Mouse (Mus musculus): Measurements from ENCODE around the gene Idnk. TPM values are rescaled to one million over a fixed set of nuclear protein-coding genes. Genes with fewer than 3 reads are reported as not detected.

Gene Idnk
- total and polyA plus RNA-seq, 3 experiments: 25.5 to 45.0 (median 32.0) TPM

- Histone ChIP-seq H3K4me2 (ENCODE audit: insufficient read depth, low read depth, poor library complexity, severe bottlenecking) (no peak overlapping the region), H3K79me2 (replicated peaks; ENCODE audit: control insufficient read depth, extremely low read depth, insufficient read depth, poor library complexity, severe bottlenecking) (peaks cover 14% of the 10 kb centered on the region), H3K27me3 (replicated peaks) (no peaks in the 10 kb centered on the region), H3K36me3 (replicated peaks in 1 of 2; ENCODE audit: control insufficient read depth in 1 of 2, insufficient read depth in 1 of 2, low read length in 1 of 2) (peaks cover 41 to 82% of the 10 kb centered on the region in 2 experiments), H3K9me3 (replicated peaks; ENCODE audit: low read length) (peaks cover 9% of the 10 kb centered on the region), H3K27ac (ENCODE audit: insufficient read depth, low read depth) (no peak overlapping the region), H3K4me3 (replicated peaks in 1 of 3; ENCODE audit: low read depth in 2 of 3, low read length in 2 of 3, poor library complexity in 1 of 3) (no peak overlapping the region), H3K9ac (ENCODE audit: insufficient read depth, low read depth) (no peak overlapping the region), H3K4me1 (ENCODE audit: control insufficient read depth in 1 of 2, insufficient read depth in 2 of 2) (peaks cover 11 to 37% of the 10 kb centered on the region in 2 experiments)
- in situ Hi-C loops (cut with MboI; ENCODE audit: low pct_ligation_motif_present, low pct_unique_long_range_greater_than_20kb, low sequenced_read_pairs) (no loop called here), dilution Hi-C loops (cut with MboI; ENCODE audit: extremely low pct_ligation_motif_present, extremely low pct_unique_long_range_greater_than_20kb, low sequenced_read_pairs) (no loop called here)
- TF ChIP-seq ZMIZ1 (IDR thresholded peaks at IDR 0.05; ENCODE audit: low read depth, low read length) (no peak), MEF2A (IDR thresholded peaks at IDR 0.05; ENCODE audit: borderline replicate concordance, low read depth, low read length) (no peak)
- no peak for DNase-seq (ENCODE audit: extremely low read depth)
These were observed 35.8 kb downstream of the Idnk start for GRCm38 (mm10) chr13:58193221-58193620.

GRCm38 (mm10) chr13:58194908-58195307, 37.5 kb downstream of the Idnk start:
- TF ChIP-seq EP300 (IDR thresholded peaks at IDR 0.05; ENCODE audit: low read length): no peak
- no peak for TF ChIP-seq SIN3A (IDR thresholded peaks at IDR 0.05; ENCODE audit: low read length)
- TF ChIP-seq CHD1 (IDR thresholded peaks at IDR 0.05; ENCODE audit: low read depth, low read length): no peak
- TF ChIP-seq ZMIZ1 (IDR thresholded peaks at IDR 0.05; ENCODE audit: low read depth, low read length): no peak
- no peak for TF ChIP-seq ELF1 (IDR thresholded peaks at IDR 0.05; ENCODE audit: low read depth, low read length)
- TF ChIP-seq PAX5 (IDR thresholded peaks at IDR 0.05; ENCODE audit: low read length): no peak
- no peak for TF ChIP-seq ZKSCAN1 (IDR thresholded peaks at IDR 0.05; ENCODE audit: borderline replicate concordance, low read depth, low read length)
- no peak for TF ChIP-seq UBTF (IDR thresholded peaks at IDR 0.05; ENCODE audit: low read depth, low read length)
- TF ChIP-seq MAFK (IDR thresholded peaks at IDR 0.05; ENCODE audit: insufficient replicate concordance, low read length): no peak
- TF ChIP-seq ZNF384 (IDR thresholded peaks at IDR 0.05; ENCODE audit: low read depth, low read length): no peak
- TF ChIP-seq MAZ (IDR thresholded peaks at IDR 0.05; ENCODE audit: low read depth, low read length): no peak
- no peak for TF ChIP-seq USF1 (IDR thresholded peaks at IDR 0.05; ENCODE audit: low read depth, low read length)
- TF ChIP-seq USF2 (conservative IDR thresholded peaks at IDR 0.05; ENCODE audit: low read depth, low read length): no peak
- TF ChIP-seq MXI1 (IDR thresholded peaks at IDR 0.05; ENCODE audit: low read depth, low read length): no peak; the same call in 1 of the 2 replicates
- no peak for TF ChIP-seq MAX (IDR thresholded peaks at IDR 0.05; ENCODE audit: low read length)
- no peak overlapping the region for H3K4me2 ChIP-seq (ENCODE audit: insufficient read depth, low read depth, poor library complexity, severe bottlenecking)
- peaks cover 28% of the 10 kb centered on the region for H3K79me2 ChIP-seq (replicated peaks; ENCODE audit: control insufficient read depth, extremely low read depth, insufficient read depth, poor library complexity, severe bottlenecking)
- H3K27ac ChIP-seq (ENCODE audit: insufficient read depth, low read depth): peak overlapping the region; percentile 54; the same call in 1 of the 2 replicates
- H3K4me1 ChIP-seq (ENCODE audit: control insufficient read depth in 1 of 2, insufficient read depth in 2 of 2): peaks cover 17 to 54% of the 10 kb centered on the region in 2 experiments
- H3K4me3 ChIP-seq (replicated peaks in 1 of 3; ENCODE audit: low read depth in 2 of 3, low read length in 2 of 3, poor library complexity in 1 of 3): no peak overlapping the region
- H3K9ac ChIP-seq (ENCODE audit: insufficient read depth, low read depth): no peak overlapping the region
- H3K9me3 ChIP-seq (replicated peaks; ENCODE audit: low read length): peaks cover 9% of the 10 kb centered on the region
- peaks cover 38 to 67% of the 10 kb centered on the region in 2 experiments for H3K36me3 ChIP-seq (replicated peaks in 1 of 2; ENCODE audit: control insufficient read depth in 1 of 2, insufficient read depth in 1 of 2, low read length in 1 of 2)
- dilution Hi-C loops (cut with MboI; ENCODE audit: extremely low pct_ligation_motif_present, extremely low pct_unique_long_range_greater_than_20kb, low sequenced_read_pairs): no loop called here
- no peak for DNase-seq (ENCODE audit: extremely low read depth)
- H3K27me3 ChIP-seq (replicated peaks): no peaks in the 10 kb centered on the region
- in situ Hi-C loops (cut with MboI; ENCODE audit: low pct_ligation_motif_present, low pct_unique_long_range_greater_than_20kb, low sequenced_read_pairs): no loop called here

All from CH12.LX (cell line).